Mouse (Mus musculus) thymus, adult 2 months (tissue): ENCODE data around the gene Rbp7.

Source experiments
- CTCF ChIP-seq: fragments of 200-500 bp; IDR thresholded peaks from 2 replicates; pipeline ENCODE4 v1.5.1; 2012; ENCODE audit warnings: mild to moderate bottlenecking, control low read depth, low read length, moderate library complexity, borderline replicate concordance; ENCODE audit not compliant: control insufficient read depth, poor library complexity, insufficient read depth; ENCODE audit errors: extremely low read depth
- POLR2A ChIP-seq: fragments of 200-500 bp; IDR thresholded peaks from 2 replicates; pipeline ENCODE4 v1.6.1; 2012; ENCODE audit warnings: mild to moderate bottlenecking, low read length, control low read depth, moderate library complexity; ENCODE audit not compliant: control insufficient read depth, poor library complexity, insufficient read depth; ENCODE audit errors: extremely low read depth

DNA sequence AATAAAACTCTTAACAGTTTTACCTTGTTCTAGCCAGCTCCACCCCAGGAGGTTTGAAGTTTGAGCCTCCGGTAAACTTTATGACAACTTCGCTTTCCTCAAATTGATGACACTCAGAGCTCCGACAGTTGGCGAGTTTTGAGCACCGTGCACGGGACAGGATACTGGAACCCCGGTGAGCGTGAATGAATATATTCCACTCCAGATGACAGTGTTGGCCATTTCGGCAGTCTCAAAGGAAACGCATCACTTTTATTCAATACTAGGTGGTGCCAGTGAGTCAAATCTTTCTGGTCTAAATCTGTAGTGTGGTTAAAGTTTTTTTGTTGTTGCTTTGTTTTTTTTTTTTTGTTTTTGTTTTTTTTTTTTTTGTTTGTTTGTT, 31.0 kb upstream of the Rbp7 start:
- TF ChIP-seq CTCF (no peak), POLR2A (no peak)
